Mouse (Mus musculus) E14TG2a.4 (cell line): ENCODE results near the gene Fam187b.
"Not testable (repeated sequence)": the region's sequence is repeated elsewhere in the genome, so short reads cannot be mapped to it uniquely, and the experiment has no call there.

Experiments used
- CTCF ChIP-seq: conservative IDR thresholded peaks from 2 replicates; pipeline ENCODE4 v1.5.1; 2014; ENCODE audit warnings: low read length
- POU5F1 ChIP-seq: IDR thresholded peaks from 2 replicates; pipeline ENCODE4 v1.6.1; 2014; ENCODE audit warnings: low read length, borderline replicate concordance

DNA sequence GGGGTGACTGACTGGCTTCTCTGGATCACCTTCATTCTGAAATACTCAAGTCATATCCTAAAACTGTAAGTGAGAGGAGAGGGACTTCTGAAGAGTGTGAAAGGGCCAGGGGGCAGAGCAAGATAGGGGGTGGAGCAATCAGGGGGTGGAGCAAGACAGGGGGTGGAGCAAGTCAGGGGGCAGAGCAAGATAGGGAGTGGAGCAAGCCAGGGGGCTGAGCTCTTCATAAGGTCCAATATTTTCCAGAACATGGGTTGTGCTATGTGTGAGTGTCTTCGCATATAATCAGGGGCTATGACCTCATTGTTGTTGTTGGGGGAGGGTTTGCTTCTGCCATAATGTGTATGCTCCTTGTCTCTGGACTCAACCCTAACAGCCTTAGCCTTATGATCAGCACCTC, 33.5 kb upstream of the Fam187b start:
- TF ChIP-seq CTCF, POU5F1: not testable (repeated sequence)
